Mouse (Mus musculus) right cerebral cortex, postnatal 4 days (tissue): ENCODE data around the gene Rab3b.
A peak's percentile ranks its signal among the peaks of the same experiment; 100 is the strongest.

ENCODE experiments used
- DNase-seq: peaks from one replicate; pipeline ENCODE4 v3.0.0-alpha.2; 2022

Rab3b gene

DNA sequence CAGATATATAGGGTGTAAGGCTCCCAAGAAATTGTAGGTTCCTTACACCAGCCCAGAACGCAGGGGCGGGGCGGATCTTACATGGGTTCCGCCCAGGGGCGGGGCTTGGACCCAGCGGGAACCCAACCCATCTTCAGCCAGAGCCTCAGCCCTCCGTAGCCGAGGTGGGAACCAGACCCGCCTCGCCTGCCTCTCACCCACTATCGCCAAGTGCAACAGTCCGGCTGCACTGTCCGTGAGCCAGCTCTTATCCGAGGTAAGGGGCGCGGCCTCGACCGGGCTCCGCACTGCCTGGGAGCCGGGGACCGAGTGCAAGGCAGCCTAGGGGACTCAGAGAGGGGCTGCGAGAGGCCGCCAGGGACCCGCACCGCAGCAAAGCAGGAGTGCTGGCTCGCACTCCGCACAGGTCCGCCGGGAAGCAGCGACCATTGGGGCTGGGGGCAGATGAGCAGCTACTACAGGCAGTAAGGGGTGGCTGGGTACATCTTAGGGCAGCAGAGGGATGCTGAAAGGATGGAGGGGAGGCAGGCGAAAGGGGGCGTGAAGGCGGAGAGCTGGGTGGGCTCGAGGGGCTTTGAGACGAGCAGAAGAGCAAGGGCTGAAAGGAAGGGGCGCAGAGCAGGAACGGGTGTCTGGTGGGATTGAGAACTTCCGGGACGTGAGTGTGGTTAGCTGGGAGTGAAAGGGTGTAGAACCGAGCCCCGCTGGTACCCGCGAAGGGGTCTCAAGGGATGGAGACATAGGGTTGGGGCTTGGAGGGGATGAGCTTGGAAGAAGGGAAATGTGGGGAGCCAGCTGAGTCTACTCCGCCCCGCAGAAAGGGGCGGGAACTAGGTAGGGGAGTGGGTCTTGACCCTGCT, at the start of gene Rab3b:
Rab3b (plus strand) TSS at position 101 of the 860 bp plus-strand sequence.
- DNase-seq, result peak; percentile 64

GRCm38 (mm10) chr4:108830698-108831097, 48.2 kb upstream of the Rab3b start:
- no peak for DNase-seq

DNA sequence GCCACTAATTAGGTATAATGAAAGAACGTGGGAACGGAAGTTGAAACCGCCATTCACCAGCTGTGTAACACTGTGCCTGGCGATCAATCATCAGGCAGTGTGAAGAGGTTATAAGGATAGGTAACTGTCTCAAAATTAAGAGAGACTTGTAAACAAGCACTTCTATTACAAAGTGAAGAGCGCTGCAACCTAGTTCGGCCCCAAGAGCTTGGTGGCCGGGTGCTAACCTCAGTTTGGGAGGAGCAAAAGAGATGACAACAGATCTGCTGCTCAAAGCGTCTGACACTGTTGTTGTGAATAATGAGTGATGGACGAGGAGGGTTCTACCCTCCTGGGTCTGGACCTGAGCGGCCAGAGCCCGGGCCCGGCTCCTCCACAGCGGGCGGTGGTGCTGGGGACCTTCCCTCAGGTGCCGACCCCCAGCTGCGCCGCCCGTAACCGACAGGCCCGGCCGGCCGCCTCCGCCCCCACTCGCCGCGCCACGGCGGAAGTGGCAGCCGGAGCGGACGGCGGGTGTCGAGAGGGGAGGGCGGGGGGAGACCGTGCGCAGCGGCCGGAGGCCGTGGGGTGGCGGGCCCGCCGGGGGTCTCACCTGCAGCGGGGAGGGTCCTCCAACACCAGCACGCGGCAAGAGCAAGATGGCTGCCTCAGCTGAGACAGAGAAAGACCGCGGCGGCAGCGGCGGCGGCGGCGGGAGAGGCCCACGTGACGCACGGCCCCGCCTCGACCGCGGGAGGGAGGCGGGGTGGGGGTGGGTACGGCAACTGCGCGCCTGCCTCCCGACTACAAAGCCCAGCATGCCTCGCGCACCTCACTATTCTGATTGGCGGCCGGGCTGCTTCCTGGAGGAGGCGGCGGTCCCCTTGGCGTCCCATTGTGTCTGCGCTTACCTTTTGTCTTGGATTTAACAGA, 45.7 kb upstream of the Rab3b start, which contains the start of gene Btf3l4:
Btf3l4 (minus strand) TSS at position 699 of the 912 bp plus-strand sequence.
- DNase-seq, result peak; percentile 89

- no peak for DNase-seq
Measured at GRCm38 (mm10) chr4:108833828-108834114, 45.1 kb upstream of the Rab3b start.

- peak; percentile 69 for DNase-seq
Measured at GRCm38 (mm10) chr4:108834115-108834970, 44.5 kb upstream of the Rab3b start, which contains the start of gene Txndc12. Gene Txndc12 (plus strand): TSS chr4:108834601.

- DNase-seq, result peak; percentile 21
Measured at GRCm38 (mm10) chr4:108834971-108835311, 43.9 kb upstream of the Rab3b start.

DNA sequence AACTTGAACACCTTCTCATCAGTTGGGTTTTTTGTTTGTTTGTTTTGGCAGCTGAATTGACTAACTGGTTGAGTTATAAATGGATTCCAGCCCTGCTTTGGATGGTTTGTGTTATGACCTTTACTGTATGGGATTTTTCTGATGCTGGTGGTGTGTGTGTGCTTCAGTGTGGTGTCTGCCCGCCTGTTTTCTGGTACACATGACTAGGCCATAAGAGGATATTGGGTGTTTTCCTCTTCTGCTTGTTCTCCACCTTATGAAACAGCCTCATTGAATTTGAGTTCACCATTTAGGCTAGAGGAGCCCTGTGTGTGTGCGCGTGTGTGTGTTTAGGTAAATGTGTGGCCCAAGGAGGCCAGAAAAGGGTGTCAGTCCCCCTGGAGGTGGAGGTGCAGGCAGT, 43.4 kb upstream of the Rab3b start:
- DNase-seq, result no peak

DNA sequence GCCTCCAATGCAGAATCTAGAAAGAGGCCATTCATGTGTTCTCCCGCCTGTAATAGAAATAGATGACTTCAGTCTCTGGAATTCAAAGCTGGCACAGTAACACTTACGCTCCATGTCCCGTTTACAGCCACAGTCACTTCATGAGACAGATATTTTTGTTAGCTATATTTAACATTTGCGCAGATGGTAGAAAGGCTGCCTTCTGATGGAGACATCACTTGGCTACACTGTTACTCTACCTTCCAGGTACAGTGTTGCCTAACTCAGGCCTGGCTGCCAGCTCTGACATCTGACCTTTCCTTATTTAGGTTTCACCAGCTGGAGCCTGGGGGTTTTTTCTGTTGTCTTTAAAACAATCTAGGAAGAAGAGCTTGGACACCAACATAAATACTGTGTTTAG, 40.8 kb upstream of the Rab3b start:
- no peak for DNase-seq

GRCm38 (mm10) chr4:108841920-108842578, 36.8 kb upstream of the Rab3b start:
- DNase-seq, result no peak

GRCm38 (mm10) chr4:108843336-108843735, 35.5 kb upstream of the Rab3b start:
- no peak for DNase-seq

DNA sequence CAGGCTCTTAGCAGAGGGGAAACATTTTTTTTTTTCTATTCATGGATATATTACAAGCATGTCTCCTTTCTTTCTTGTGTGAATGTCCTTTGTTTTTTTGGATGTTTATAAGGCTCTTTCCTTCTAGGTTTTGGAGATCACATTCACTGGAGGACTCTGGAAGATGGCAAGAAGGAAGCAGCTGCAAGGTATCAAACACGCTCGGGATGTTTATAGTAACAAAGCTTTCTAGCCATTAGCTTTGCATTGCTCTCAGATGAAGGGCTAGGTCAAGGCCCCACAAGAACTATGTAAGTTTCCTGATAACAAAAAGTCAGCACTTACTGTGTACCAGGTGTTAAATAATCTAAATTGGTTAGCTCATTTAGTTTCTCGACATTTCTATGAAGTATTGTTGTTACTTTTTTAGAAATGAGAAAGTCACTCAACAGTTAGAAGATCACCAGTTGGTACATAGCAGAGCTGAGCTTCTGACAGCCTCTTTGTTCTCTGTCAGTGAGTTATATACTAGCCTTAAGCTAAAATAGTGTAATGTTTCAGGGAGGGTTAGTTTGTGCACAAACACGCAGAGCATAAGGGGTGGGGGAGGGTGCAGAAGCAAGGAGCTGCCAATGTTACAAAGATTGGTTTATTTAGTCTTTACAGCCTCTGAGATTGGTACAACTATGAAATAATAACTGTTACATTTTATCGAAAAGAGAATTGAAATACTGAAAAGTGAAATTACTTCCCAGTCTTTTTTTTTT, 32.9 kb upstream of the Rab3b start:
- no peak for DNase-seq

DNA sequence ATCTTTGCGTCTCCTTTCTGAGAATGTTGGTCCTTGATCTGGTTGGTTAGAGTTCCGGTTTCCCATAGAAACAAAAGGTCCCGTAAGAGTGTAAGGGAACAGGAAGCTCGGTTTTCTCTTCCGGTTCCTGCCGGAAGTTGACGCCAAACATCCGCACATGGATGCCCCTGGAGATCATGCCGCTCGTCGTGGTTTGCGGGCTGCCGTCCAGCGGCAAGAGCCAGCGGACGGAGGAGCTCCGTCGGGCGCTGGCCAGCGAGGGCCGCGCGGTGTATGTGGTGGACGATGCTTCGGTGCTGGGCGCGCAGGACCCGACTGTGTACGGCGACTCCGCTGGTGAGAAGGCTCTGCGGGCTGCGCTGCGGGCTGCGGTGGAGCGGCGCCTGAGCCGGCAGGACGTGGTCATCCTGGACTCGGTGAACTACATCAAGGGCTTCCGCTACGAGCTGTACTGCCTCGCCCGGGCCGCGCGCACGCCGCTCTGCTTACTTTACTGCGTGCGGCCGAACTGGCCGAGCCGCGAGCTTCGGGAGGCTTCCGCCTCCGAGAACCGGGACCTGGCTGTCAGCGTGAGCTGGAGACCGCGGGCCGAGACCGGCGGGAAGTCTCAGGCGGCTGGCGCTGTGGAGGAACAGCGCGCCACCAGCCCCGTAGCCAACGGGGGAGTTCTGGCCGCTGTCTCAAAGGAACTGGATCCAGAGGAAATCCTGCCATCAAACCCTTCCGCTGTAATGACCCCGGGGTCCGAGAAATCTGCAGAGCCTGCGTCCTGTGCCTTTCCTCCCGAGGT, 31.0 kb upstream of the Rab3b start, which contains the start of gene Kti12:
Kti12 (plus strand) TSS at position 71 of the 790 bp plus-strand sequence.
- DNase-seq, result peak; percentile 74

DNA sequence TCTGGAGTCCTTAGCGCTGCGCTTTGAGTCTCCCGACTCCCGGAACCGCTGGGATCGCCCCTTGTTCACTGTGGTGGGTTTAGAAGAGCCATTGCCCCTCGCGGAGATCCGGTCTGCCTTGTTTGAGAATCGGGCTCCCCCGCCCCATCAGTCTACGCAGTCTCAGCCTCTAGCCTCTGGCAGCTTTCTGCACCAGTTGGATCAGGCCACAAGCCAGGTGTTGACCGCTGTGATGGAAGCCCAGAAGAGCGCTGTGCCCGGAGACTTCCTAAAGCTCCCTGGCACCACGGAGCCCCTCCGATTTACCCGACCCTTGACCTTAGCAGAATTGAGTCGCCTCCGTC, 30.4 kb upstream of the Rab3b start, which contains the start of gene A730015C16Rik:
A730015C16Rik (minus strand) TSS at position 115 of the 344 bp plus-strand sequence.
- peak; percentile 26 for DNase-seq

- no peak for DNase-seq
Measured at GRCm38 (mm10) chr4:108866806-108867205, 12.1 kb upstream of the Rab3b start.

- DNase-seq, result peak; percentile 85
Measured at GRCm38 (mm10) chr4:108869730-108870374, 9.0 kb upstream of the Rab3b start.

DNA sequence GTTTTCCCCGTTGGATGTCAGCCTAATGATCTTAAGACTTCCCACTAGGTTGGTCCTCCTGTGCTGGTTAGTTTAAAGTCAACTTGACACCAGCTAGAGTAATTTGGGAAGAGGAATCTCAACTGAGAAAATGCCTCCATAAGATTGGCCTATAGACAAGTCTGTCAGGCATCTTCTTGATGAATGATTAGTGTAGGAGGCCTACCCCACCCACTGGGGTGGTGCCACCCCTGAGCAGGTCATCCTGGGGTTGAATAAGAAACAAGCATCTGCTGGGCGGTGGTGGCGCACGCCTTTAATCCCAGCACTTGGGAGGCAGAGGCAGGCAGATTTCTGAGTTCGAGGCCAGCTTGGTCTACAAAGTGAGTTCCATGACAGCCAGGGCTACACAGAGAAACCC, 5.1 kb upstream of the Rab3b start:
- DNase-seq, result no peak

- DNase-seq, result no peak
Measured at GRCm38 (mm10) chr4:108877901-108878300, 962 bp upstream of the Rab3b start.

DNA sequence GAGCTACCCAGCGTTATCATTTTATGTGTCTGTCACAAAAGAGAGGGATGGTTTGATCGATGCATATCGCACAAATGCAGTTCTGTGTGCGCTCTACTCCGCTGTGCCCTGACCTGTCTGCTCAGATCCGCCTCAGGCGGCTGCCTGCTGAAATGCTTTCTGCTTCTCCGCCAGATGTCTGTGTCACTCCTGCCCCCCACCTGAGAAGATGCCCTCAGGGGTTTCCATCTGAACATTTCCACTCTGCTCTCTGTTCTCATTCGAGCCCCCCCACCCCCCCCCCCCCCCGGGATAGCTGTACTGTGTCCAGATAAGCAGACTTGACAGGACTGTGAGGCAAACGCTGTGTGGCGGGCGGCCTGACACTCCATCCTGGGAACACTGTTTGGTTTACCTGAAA, 5.0 kb downstream of the Rab3b start:
- no peak for DNase-seq

GRCm38 (mm10) chr4:108887456-108887855, 8.6 kb downstream of the Rab3b start:
- no peak for DNase-seq

- no peak for DNase-seq
Measured at GRCm38 (mm10) chr4:108890876-108891275, 12.0 kb downstream of the Rab3b start.
